Mouse (Mus musculus): Measurements from ENCODE around the gene Pias4.

GRCm38 (mm10) chr10:81154313-81154712, 13.4 kb downstream of the Pias4 start:
- TF ChIP-seq CTCF (IDR thresholded peaks at IDR 0.05; ENCODE audit: low read depth) = no peak
- no peak for TF ChIP-seq EP300 (optimal IDR thresholded peaks at IDR 0.05)

Measured in stomach, postnatal 0 days (tissue).